Mouse (Mus musculus) MEL (cell line): ENCODE measurements around the gene Otop3. TPM values are rescaled to one million over a fixed set of nuclear protein-coding genes. Genes with fewer than 3 reads are reported as not detected.

Experiments
- DNase-seq: peaks from one replicate; pipeline ENCODE4 v3.0.0; 2011; ENCODE audit warnings: low read depth, low spot score
- H3K27ac ChIP-seq: 2 replicates; pipeline ENCODE4 v1.5.1; 2012; ENCODE audit warnings: low read depth, mild to moderate bottlenecking, control low read depth, low read length, moderate library complexity; ENCODE audit not compliant: control insufficient read depth
- H3K27me3 ChIP-seq, 2 experiments: fragments of 150-350 bp in 1 of 2; sonication (generic) in 1 of 2; 2 replicates each; pipeline ENCODE4 v1.6.1; 2012; ENCODE audit warnings: low read length in 2 of 2, mild to moderate bottlenecking in 2 of 2, improper control_type of control experiment in 1 of 2, moderate library complexity in 1 of 2; ENCODE audit not compliant: insufficient read depth in 2 of 2, control insufficient read depth in 1 of 2
- H3K36me3 ChIP-seq, 2 experiments: 2 replicates each; pipeline ENCODE4 v1.6.1; 2012 to 2014; ENCODE audit warnings: low read length in 2 of 2, improper control_type of control experiment in 1 of 2, inconsistent platforms in 1 of 2, mild to moderate bottlenecking in 1 of 2; ENCODE audit not compliant: insufficient read depth in 2 of 2, control insufficient read depth in 1 of 2
- H3K4me1 ChIP-seq, 2 experiments: fragments of 150-350 bp in 1 of 2; sonication (generic) in 1 of 2; 2 replicates each; pipeline ENCODE4 v1.6.1; 2012; ENCODE audit warnings: low read length in 2 of 2, improper control_type of control experiment in 1 of 2, mild to moderate bottlenecking in 1 of 2; ENCODE audit not compliant: insufficient read depth in 2 of 2, control insufficient read depth in 1 of 2
- H3K4me3 ChIP-seq, 2 experiments: fragments of 150-350 bp in 1 of 2; sonication (generic) in 1 of 2; 2 replicates each; pipeline ENCODE4 v1.5.1; 2012; ENCODE audit warnings: low read depth in 2 of 2, low read length in 2 of 2, mild to moderate bottlenecking in 2 of 2, moderate library complexity in 2 of 2, control low read depth in 1 of 2, improper control_type of control experiment in 1 of 2; ENCODE audit not compliant: control insufficient read depth in 1 of 2, insufficient read depth in 1 of 2
- H3K79me2 ChIP-seq: 2 replicates; pipeline ENCODE4 v1.6.1; 2012; ENCODE audit warnings: mild to moderate bottlenecking, low read length, moderate library complexity; ENCODE audit not compliant: control insufficient read depth, poor library complexity, insufficient read depth
- H3K9ac ChIP-seq: 2 replicates; pipeline ENCODE4 v1.6.1; 2012; ENCODE audit warnings: low read depth, mild to moderate bottlenecking, control low read depth, low read length, moderate library complexity; ENCODE audit not compliant: control insufficient read depth, poor library complexity, severe bottlenecking
- H3K9me3 ChIP-seq: fragments of 150-350 bp; sonication (generic); replicated peaks from 2 replicates; pipeline ENCODE4 v1.6.1; 2012; ENCODE audit warnings: mild to moderate bottlenecking, low read length, improper control_type of control experiment, moderate library complexity; ENCODE audit not compliant: insufficient read depth
- CTCF ChIP-seq, 3 experiments: IDR thresholded peaks in 2 of 3; conservative IDR thresholded peaks in 1 of 3; 2 replicates each; pipeline ENCODE4 v1.5.1; 2011 to 2012; ENCODE audit warnings: low read length in 3 of 3, low read depth in 2 of 3, mild to moderate bottlenecking in 2 of 3, improper control_type of control experiment in 1 of 3, inconsistent platforms in 1 of 3, mixed read lengths in 1 of 3, moderate library complexity in 1 of 3; ENCODE audit not compliant: control insufficient read depth in 1 of 3, insufficient read depth in 1 of 3, poor library complexity in 1 of 3, severe bottlenecking in 1 of 3
- E2F4 ChIP-seq: IDR thresholded peaks from 2 replicates; pipeline ENCODE4 v1.6.1; 2011; ENCODE audit warnings: low read depth, low read length, improper control_type of control experiment, borderline replicate concordance
- EP300 ChIP-seq, 2 experiments: IDR thresholded peaks; 2 replicates each; pipeline ENCODE4 v1.6.1; 2011; ENCODE audit warnings: improper control_type of control experiment in 2 of 2, low read length in 2 of 2, low read depth in 1 of 2, mild to moderate bottlenecking in 1 of 2
- ETS1 ChIP-seq: IDR thresholded peaks from 2 replicates; pipeline ENCODE4 v1.6.1; 2012; ENCODE audit warnings: low read depth, mild to moderate bottlenecking, inconsistent platforms, low read length, improper control_type of control experiment, moderate library complexity
- GABPA ChIP-seq: IDR thresholded peaks from 2 replicates; pipeline ENCODE4 v1.6.1; 2012; ENCODE audit warnings: low read depth, mild to moderate bottlenecking, inconsistent platforms, low read length, improper control_type of control experiment, moderate library complexity
- GATA1 ChIP-seq: IDR thresholded peaks from 2 replicates; pipeline ENCODE4 v1.6.1; 2011; ENCODE audit warnings: low read depth, low read length, improper control_type of control experiment
- HCFC1 ChIP-seq: IDR thresholded peaks from 2 replicates; pipeline ENCODE4 v1.6.1; 2012; ENCODE audit warnings: low read depth, mild to moderate bottlenecking, inconsistent platforms, low read length, improper control_type of control experiment, moderate library complexity
- JUND ChIP-seq: IDR thresholded peaks from 2 replicates; pipeline ENCODE4 v1.6.1; 2011; ENCODE audit warnings: low read depth, mild to moderate bottlenecking, improper control_type of control experiment, low read length
- KAT2A ChIP-seq: conservative IDR thresholded peaks from 2 replicates; pipeline ENCODE4 v1.6.1; 2012; ENCODE audit warnings: low read depth, low read length, improper control_type of control experiment, inconsistent platforms
- MAX ChIP-seq: IDR thresholded peaks from 2 replicates; pipeline ENCODE4 v1.6.1; 2011; ENCODE audit warnings: low read length, improper control_type of control experiment
- MAZ ChIP-seq: IDR thresholded peaks from 2 replicates; pipeline ENCODE4 v1.6.1; 2012; ENCODE audit warnings: low read depth, mild to moderate bottlenecking, inconsistent platforms, low read length, improper control_type of control experiment
- MXI1 ChIP-seq: IDR thresholded peaks from 2 replicates; pipeline ENCODE4 v1.6.1; 2011; ENCODE audit warnings: mild to moderate bottlenecking, low read depth, low read length, improper control_type of control experiment
- MYC ChIP-seq: IDR thresholded peaks from 2 replicates; pipeline ENCODE4 v1.6.1; 2011; ENCODE audit warnings: low read depth, mild to moderate bottlenecking, low read length, improper control_type of control experiment, moderate library complexity
- NRF1 ChIP-seq: IDR thresholded peaks from 2 replicates; pipeline ENCODE4 v1.6.1; 2014; ENCODE audit warnings: low read depth, mild to moderate bottlenecking, inconsistent platforms, low read length, improper control_type of control experiment, moderate library complexity; ENCODE audit not compliant: poor library complexity, insufficient read depth, severe bottlenecking
- POLR2A ChIP-seq, 2 experiments: IDR thresholded peaks; 2 replicates each; pipeline ENCODE4 v1.6.1; 2011 to 2012; ENCODE audit warnings: low read length in 2 of 2, mild to moderate bottlenecking in 2 of 2, control low read depth in 1 of 2, improper control_type of control experiment in 1 of 2, low read depth in 1 of 2, moderate library complexity in 1 of 2; ENCODE audit not compliant: control insufficient read depth in 1 of 2, insufficient read depth in 1 of 2, poor library complexity in 1 of 2
- POLR2AphosphoS2 ChIP-seq: IDR thresholded peaks from 2 replicates; pipeline ENCODE4 v1.6.1; 2011; ENCODE audit warnings: low read length, improper control_type of control experiment
- RAD21 ChIP-seq: IDR thresholded peaks from 2 replicates; pipeline ENCODE4 v1.6.1; 2011; ENCODE audit warnings: mild to moderate bottlenecking, low read depth, low read length, improper control_type of control experiment
- RCOR1 ChIP-seq: IDR thresholded peaks from 2 replicates; pipeline ENCODE4 v1.6.1; 2012; ENCODE audit warnings: low read depth, mild to moderate bottlenecking, inconsistent platforms, low read length, improper control_type of control experiment
- SIN3A ChIP-seq: IDR thresholded peaks from 2 replicates; pipeline ENCODE4 v1.6.1; 2012; ENCODE audit warnings: low read length, improper control_type of control experiment, inconsistent platforms
- TBP ChIP-seq: IDR thresholded peaks from 2 replicates; pipeline ENCODE4 v1.8.0; 2011; ENCODE audit warnings: low read depth, low read length, improper control_type of control experiment
- UBTF ChIP-seq: IDR thresholded peaks from 2 replicates; pipeline ENCODE4 v1.6.1; 2012; ENCODE audit warnings: low read depth, mild to moderate bottlenecking, inconsistent platforms, low read length, improper control_type of control experiment, moderate library complexity, borderline replicate concordance; ENCODE audit not compliant: insufficient read depth
- USF1 ChIP-seq: IDR thresholded peaks from 2 replicates; pipeline ENCODE4 v1.6.1; 2014; ENCODE audit warnings: low read depth, mild to moderate bottlenecking, inconsistent platforms, low read length, improper control_type of control experiment, moderate library complexity
- USF2 ChIP-seq, 2 experiments: IDR thresholded peaks; 2 replicates each; pipeline ENCODE4 v1.6.1; 2011 to 2012; ENCODE audit warnings: improper control_type of control experiment in 2 of 2, low read length in 2 of 2, borderline replicate concordance in 1 of 2, inconsistent platforms in 1 of 2, low read depth in 1 of 2, mild to moderate bottlenecking in 1 of 2; ENCODE audit not compliant: insufficient read depth in 1 of 2
- ZC3H11A ChIP-seq: IDR thresholded peaks from 2 replicates; pipeline ENCODE4 v1.6.1; 2012; ENCODE audit warnings: low read depth, mild to moderate bottlenecking, inconsistent platforms, low read length, improper control_type of control experiment
- ZKSCAN1 ChIP-seq: IDR thresholded peaks from 2 replicates; pipeline ENCODE4 v1.6.1; 2012; ENCODE audit warnings: low read depth, mild to moderate bottlenecking, inconsistent platforms, low read length, improper control_type of control experiment, moderate library complexity
- ZMIZ1 ChIP-seq: IDR thresholded peaks from 2 replicates; pipeline ENCODE4 v1.6.1; 2012; ENCODE audit warnings: low read depth, mild to moderate bottlenecking, inconsistent platforms, low read length, improper control_type of control experiment, moderate library complexity
- ZNF384 ChIP-seq: IDR thresholded peaks from 2 replicates; pipeline ENCODE4 v1.6.1; 2012; ENCODE audit warnings: low read depth, mild to moderate bottlenecking, inconsistent platforms, low read length, improper control_type of control experiment
- polyA plus RNA-seq, 2 experiments: library from polyadenylated mRNA; stranded (reverse) in 1 of 2; unstranded in 1 of 2; fragments of >175 nt in 1 of 2; fragments of >200 nt in 1 of 2; gene quantifications; 2 replicates each; pipeline versions ENCODE4 v1.2.1 to v1.2.4; 2012; ENCODE audit warnings: low replicate concordance in 2 of 2, low read depth in 1 of 2; ENCODE audit not compliant: insufficient read length in 2 of 2, insufficient read depth in 1 of 2, missing spikeins in 1 of 2
- total RNA-seq: library from RNA; depleted of rRNA; stranded (reverse); fragments of 300-350 nt; gene quantifications from 2 replicates; pipeline ENCODE4 v1.2.3, GENCODE M21; 2012

The Otop3 gene
- total and polyA plus RNA-seq, 3 experiments, result not detected

DNA sequence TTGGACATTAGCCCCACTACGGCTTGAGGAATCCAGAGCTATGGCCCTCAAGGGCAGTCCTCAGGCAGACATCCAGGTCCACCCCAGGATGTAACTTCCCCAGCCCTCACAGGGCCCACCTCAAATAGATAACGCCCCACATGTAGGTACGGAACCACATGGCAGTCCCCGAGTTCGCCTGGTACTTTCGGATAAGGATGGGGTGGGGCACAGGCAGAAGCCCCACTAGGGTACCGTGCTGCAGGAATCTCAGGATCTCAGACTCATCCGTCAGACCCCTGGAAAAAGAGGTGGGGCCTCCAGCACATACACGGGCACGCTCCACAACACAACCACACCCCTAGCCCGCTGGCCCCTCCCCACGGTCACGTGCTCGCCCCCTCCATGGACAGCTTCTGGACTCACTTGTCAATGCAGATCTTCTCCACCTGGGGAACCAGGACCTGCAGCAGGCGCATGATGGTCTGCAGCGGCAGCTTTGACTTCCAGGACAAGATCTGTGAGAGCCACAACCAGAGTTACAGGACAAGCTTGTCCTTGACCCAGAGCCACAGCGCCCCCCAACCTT is 14.2 kb downstream of the Otop3 start (continued):
- TF ChIP-seq RAD21, result no peak
- TF ChIP-seq ZMIZ1, result no peak
- no peak for TF ChIP-seq MXI1
- no peak for TF ChIP-seq ZKSCAN1
- no peak for TF ChIP-seq MYC
- TF ChIP-seq POLR2AphosphoS2, result no peak
- TF ChIP-seq TBP, result no peak
- no peak for TF ChIP-seq UBTF
- no peak for TF ChIP-seq RCOR1
- no peak for TF ChIP-seq E2F4
- no peak for TF ChIP-seq KAT2A
- TF ChIP-seq MAX, result peak; percentile 60
- no peak for TF ChIP-seq ZNF384
- peak in 2 of 3 experiments; percentile 22 to 35; a peak in 3 of 6 replicates for TF ChIP-seq CTCF (IDR thresholded peaks at IDR 0.05 in 2 of 3, conservative IDR thresholded peaks at IDR 0.05 in 1 of 3; ENCODE audit: control insufficient read depth in 1 of 3, insufficient read depth in 1 of 3, low read depth in 2 of 3, low read length in 3 of 3, poor library complexity in 1 of 3, severe bottlenecking in 1 of 3)
- TF ChIP-seq USF2 (IDR thresholded peaks at IDR 0.05; ENCODE audit: borderline replicate concordance in 1 of 2, insufficient read depth in 1 of 2, low read depth in 1 of 2, low read length in 2 of 2), result peak; percentile 53 to 74
- TF ChIP-seq GABPA, result no peak
- TF ChIP-seq POLR2A (IDR thresholded peaks at IDR 0.05; ENCODE audit: control insufficient read depth in 1 of 2, insufficient read depth in 1 of 2, low read depth in 1 of 2, low read length in 2 of 2, poor library complexity in 1 of 2), result no peak
- peak in 1 of 2 experiments; percentile 26; a peak in 1 of 4 replicates for TF ChIP-seq EP300 (IDR thresholded peaks at IDR 0.05; ENCODE audit: low read depth in 1 of 2, low read length in 2 of 2)
- no peak for TF ChIP-seq NRF1
- TF ChIP-seq, all 39 proteins: peak for 7

DNA sequence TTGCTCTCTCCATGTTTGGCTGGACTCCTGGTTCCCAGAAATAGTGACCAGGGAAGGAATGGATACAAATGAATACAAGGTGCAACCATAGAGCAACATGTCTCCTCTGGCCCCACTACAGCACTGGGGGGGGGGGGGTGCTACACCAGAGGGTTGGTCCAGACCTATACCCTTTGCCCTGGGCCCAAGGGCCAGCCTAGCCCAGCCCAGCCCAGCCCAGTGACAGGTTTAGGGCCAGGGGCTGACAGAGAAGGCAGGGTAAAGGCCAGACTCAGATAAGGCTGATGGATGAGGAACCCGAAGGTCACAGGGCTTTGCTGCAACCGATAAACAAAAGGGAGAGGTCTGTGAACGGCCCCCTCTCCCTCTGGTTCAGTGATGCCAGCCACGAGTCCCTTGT is 15.4 kb downstream of the Otop3 start:
- H3K9me3 ChIP-seq, result no peaks in the 10 kb centered on the region
- H3K36me3 ChIP-seq, result peaks cover 0 to 2% of the 10 kb centered on the region in 2 experiments; a peak in 1 of 4 replicates
- no peaks in the 10 kb centered on the region for H3K79me2 ChIP-seq
- H3K4me3 ChIP-seq, result no peak overlapping the region
- no peak overlapping the region for H3K27ac ChIP-seq
- H3K9ac ChIP-seq, result no peak overlapping the region
- H3K27me3 ChIP-seq, result no peaks in the 10 kb centered on the region
- H3K4me1 ChIP-seq, result peaks cover 2 to 21% of the 10 kb centered on the region in 2 experiments; a peak in 2 of 4 replicates
- TF ChIP-seq ZC3H11A (no peak), SIN3A (no peak), ZMIZ1 (no peak), JUND (no peak), ETS1 (no peak), TBP (no peak), USF1 (no peak), RAD21 (no peak), MXI1 (no peak), POLR2A (IDR thresholded peaks at IDR 0.05; ENCODE audit: control insufficient read depth in 1 of 2, insufficient read depth in 1 of 2, low read depth in 1 of 2, low read length in 2 of 2, poor library complexity in 1 of 2) (no peak), NRF1 (no peak), GATA1 (no peak), MAZ (no peak), UBTF (no peak), HCFC1 (no peak)
- no peak for DNase-seq
